In the genomic region with DNA sequence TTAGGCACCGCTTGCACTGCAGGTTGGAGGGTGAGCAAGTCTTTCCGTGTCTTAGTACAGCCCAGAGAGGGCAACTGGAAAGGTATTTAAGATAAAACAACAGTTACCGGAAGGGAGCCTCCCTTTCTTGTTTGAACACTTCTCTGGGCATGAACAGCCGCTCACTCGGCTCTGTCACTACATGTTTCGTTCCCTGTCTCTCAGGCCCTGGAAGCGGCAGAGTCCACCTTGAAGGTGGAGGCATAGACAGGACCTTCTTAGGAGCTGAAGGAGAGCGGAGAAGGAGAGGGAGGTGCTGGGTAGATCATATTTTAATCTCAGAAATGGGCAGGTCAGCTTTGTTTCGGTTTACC, we compare ENCODE assay signal across 8 mouse cellular contexts. TPM values are rescaled to one million over a fixed set of nuclear protein-coding genes. Genes with fewer than 3 reads are reported as not detected.
A peak's percentile ranks its signal among the peaks of the same experiment; 100 is the strongest.
DNase-seq lines count a peak whose midpoint lies in the region; ATAC-seq lines count a peak whose summit lies in the region.

No protein-coding gene starts in this region.

- no peak overlapping the region for H3K9ac ChIP-seq in lung, embryonic 16.5 days (ENCODE audit: low read length)
- no peak overlapping the region for H3K9ac ChIP-seq in neural tube, embryonic 14.5 days (replicated peaks; ENCODE audit: low read depth, low read length)

- H3K9me3 ChIP-seq in lung, embryonic 16.5 days (ENCODE audit: control insufficient read depth, low read length): no peaks in the 10 kb centered on the region
- H3K9me3 ChIP-seq in neural tube, embryonic 14.5 days (ENCODE audit: control insufficient read depth, low read length): no peaks in the 10 kb centered on the region

- H3K4me3 ChIP-seq in lung, embryonic 16.5 days (ENCODE audit: low read length): no peak overlapping the region
- no peak overlapping the region for H3K4me3 ChIP-seq in neural tube, embryonic 14.5 days (ENCODE audit: low read depth, low read length)

- H3K4me2 ChIP-seq in lung, embryonic 16.5 days (ENCODE audit: low read depth, low read length): 0 out of 2 replicates have a peak overlapping the region, but pooled peaks have one; percentile 11
- H3K4me2 ChIP-seq in neural tube, embryonic 14.5 days (ENCODE audit: low read depth, low read length): peak overlapping the region; percentile 51

- ATAC-seq in lung, embryonic 16.5 days (ENCODE audit: low read depth): no peak
- ATAC-seq in inflammation-experienced regulatory T-cells, adult 6 months: peak; percentile 38
- ATAC-seq in neural tube, embryonic 14.5 days (ENCODE audit: low read depth): no peak

- 45% methylated on average over 9 of the region's 9 CpGs for WGBS in lung, embryonic 16.5 days
- 78% methylated on average over 9 of the region's 9 CpGs for WGBS in neural tube, embryonic 14.5 days

- H3K4me1 ChIP-seq in lung, embryonic 16.5 days (replicated peaks; ENCODE audit: control insufficient read depth, insufficient read depth, low read length): peaks cover 26% of the 10 kb centered on the region
- H3K4me1 ChIP-seq in neural tube, embryonic 14.5 days (ENCODE audit: control insufficient read depth, insufficient read depth, low read length): peaks cover 28% of the 10 kb centered on the region

- DNase-seq in cerebellum, postnatal 25 days: peak; percentile 26 to 46
- no peak for DNase-seq in cerebellum, adult 8-10 months
- no peak for DNase-seq in lung, adult 18-20 months
- DNase-seq in embryo, embryonic 10.5 days (ENCODE audit: low spot score): no peak
- DNase-seq in adrenal gland, postnatal 36 days: no peak

- no peaks in the 10 kb centered on the region for H3K36me3 ChIP-seq in lung, embryonic 16.5 days (ENCODE audit: control insufficient read depth, insufficient read depth, low read length)
- no peaks in the 10 kb centered on the region for H3K36me3 ChIP-seq in neural tube, embryonic 14.5 days (ENCODE audit: control insufficient read depth, insufficient read depth, low read length)

- H3K27me3 ChIP-seq in lung, embryonic 16.5 days (ENCODE audit: control insufficient read depth, insufficient read depth, low read depth, low read length): no peaks in the 10 kb centered on the region
- no peaks in the 10 kb centered on the region for H3K27me3 ChIP-seq in neural tube, embryonic 14.5 days (ENCODE audit: control insufficient read depth, insufficient read depth, low read length)

- H3K27ac ChIP-seq in lung, embryonic 16.5 days (ENCODE audit: low read length): 0 out of 2 replicates have a peak overlapping the region, but pooled peaks have one; percentile 2
- H3K27ac ChIP-seq in neural tube, embryonic 14.5 days (ENCODE audit: low read depth, low read length): no peak overlapping the region

RNA-seq across cellular contexts. Expression of a gene that starts 3.6 kb away (rescaled TPM):
- 9.6 and 10.4 TPM in 2 replicates for polyA plus RNA-seq in lung, embryonic 16.5 days (2015; fragmentation: Nextera tagmentation; extraction: Ambion mirVana)
- polyA plus RNA-seq in inflammation-experienced regulatory T-cells, adult 6 months (2017; shearing (Covaris generic)): 10 to 100 TPM; 11.5 to 21.3 (median 13.3) TPM
- 31.0 and 32.6 TPM in 2 replicates for polyA plus RNA-seq in neural tube, embryonic 14.5 days (2014; fragmentation: Nextera tagmentation; extraction: Ambion mirVana)
- total RNA-seq in adrenal gland, postnatal 36 days (2021): 10 to 100 TPM; 15.7 to 17.6 TPM

Comparison
In these comparisons a context has a peak if more than half of its experiments do, and no peak if none do; other contexts are left out.
1. DNase-seq: peak in cerebellum, postnatal 25 days (2 of 2); none in cerebellum, adult 8-10 months (single experiment), lung, adult 18-20 months (0 of 2), embryo, embryonic 10.5 days (single experiment) and adrenal gland, postnatal 36 days (0 of 2).